Mouse (Mus musculus) mesoderm, embryonic 11.5 days (tissue): Measurements from ENCODE around the gene Uvrag.
A peak's percentile ranks its signal among the peaks of the same experiment; 100 is the strongest.

Source experiments
- DNase-seq: peaks from one replicate; pipeline ENCODE4 v3.0.0-alpha.2; 2012; ENCODE audit warnings: low read depth, low spot score

The Uvrag gene

GRCm38 (mm10) chr7:98852950-98853650 is 287.8 kb downstream of the Uvrag start:
- DNase-seq: no peak

- peak; percentile 71 for DNase-seq
Measured at GRCm38 (mm10) chr7:98851220-98851619, 289.7 kb downstream of the Uvrag start.

GRCm38 (mm10) chr7:98850388-98850787 is 290.6 kb downstream of the Uvrag start:
- DNase-seq: no peak

GRCm38 (mm10) chr7:98848899-98849640 is 291.9 kb downstream of the Uvrag start:
- DNase-seq: no peak

GRCm38 (mm10) chr7:98843649-98844048 is 297.3 kb downstream of the Uvrag start:
- no peak for DNase-seq

GRCm38 (mm10) chr7:98842997-98843396 is 297.9 kb downstream of the Uvrag start:
- DNase-seq: no peak

GRCm38 (mm10) chr7:98841802-98842201 is 299.1 kb downstream of the Uvrag start:
- peak; percentile 40 for DNase-seq

GRCm38 (mm10) chr7:98840771-98841170 is 300.2 kb downstream of the Uvrag start:
- no peak for DNase-seq

GRCm38 (mm10) chr7:98839312-98839711 is 301.6 kb downstream of the Uvrag start:
- no peak for DNase-seq

GRCm38 (mm10) chr7:98838729-98839141 is 302.2 kb downstream of the Uvrag start:
- peak; percentile 68 for DNase-seq

- DNase-seq: peak; percentile 88
Measured at GRCm38 (mm10) chr7:98837901-98838300, 303.0 kb downstream of the Uvrag start.

- peak; percentile 69 for DNase-seq
Measured at GRCm38 (mm10) chr7:98836646-98837045, 304.3 kb downstream of the Uvrag start.

GRCm38 (mm10) chr7:98835519-98836441 is 305.2 kb downstream of the Uvrag start:
- DNase-seq: no peak
